Mouse (Mus musculus): ENCODE data around the gene Ccdc103. TPM values are rescaled to one million over a fixed set of nuclear protein-coding genes. Genes with fewer than 3 reads are reported as not detected.
A peak's percentile ranks its signal among the peaks of the same experiment; 100 is the strongest.

The Ccdc103 gene
- total RNA-seq (2017) = not detected in 2 replicates

GRCm38 (mm10) chr11:102880585-102881313, at the start of gene Ccdc103, which contains the start of gene Eftud2:
Gene Ccdc103, plus strand, starts transcription at chr11:102881204.
Gene Eftud2, minus strand, starts transcription at chr11:102880985.
- peak; percentile 87 for ATAC-seq (ENCODE audit: extremely low read depth, insufficient number of reproducible peaks, low FRiP score, poor library complexity, severe bottlenecking)

GRCm38 (mm10) chr11:102832700-102833297, 48.2 kb upstream of the Ccdc103 start:
- no peak for ATAC-seq (ENCODE audit: extremely low read depth, insufficient number of reproducible peaks, low FRiP score, poor library complexity, severe bottlenecking)

- no peak for ATAC-seq (ENCODE audit: extremely low read depth, insufficient number of reproducible peaks, low FRiP score, poor library complexity, severe bottlenecking)
Observed at GRCm38 (mm10) chr11:102834219-102834618, 46.8 kb upstream of the Ccdc103 start.

GRCm38 (mm10) chr11:102835549-102835948, 45.5 kb upstream of the Ccdc103 start, which contains the start of gene Higd1b:
Gene Higd1b, plus strand, starts transcription at chr11:102835849.
- no peak for ATAC-seq (ENCODE audit: extremely low read depth, insufficient number of reproducible peaks, low FRiP score, poor library complexity, severe bottlenecking)

GRCm38 (mm10) chr11:102836146-102836545, 44.9 kb upstream of the Ccdc103 start:
- ATAC-seq (ENCODE audit: extremely low read depth, insufficient number of reproducible peaks, low FRiP score, poor library complexity, severe bottlenecking) = no peak

GRCm38 (mm10) chr11:102837385-102837784, 43.6 kb upstream of the Ccdc103 start:
- no peak for ATAC-seq (ENCODE audit: extremely low read depth, insufficient number of reproducible peaks, low FRiP score, poor library complexity, severe bottlenecking)

- ATAC-seq (ENCODE audit: extremely low read depth, insufficient number of reproducible peaks, low FRiP score, poor library complexity, severe bottlenecking) = no peak
Observed at GRCm38 (mm10) chr11:102838126-102838525, 42.9 kb upstream of the Ccdc103 start.

GRCm38 (mm10) chr11:102838616-102839150, 42.3 kb upstream of the Ccdc103 start:
- ATAC-seq (ENCODE audit: extremely low read depth, insufficient number of reproducible peaks, low FRiP score, poor library complexity, severe bottlenecking) = no peak

- no peak for ATAC-seq (ENCODE audit: extremely low read depth, insufficient number of reproducible peaks, low FRiP score, poor library complexity, severe bottlenecking)
Observed at GRCm38 (mm10) chr11:102845926-102846325, 35.1 kb upstream of the Ccdc103 start.

- no peak for ATAC-seq (ENCODE audit: extremely low read depth, insufficient number of reproducible peaks, low FRiP score, poor library complexity, severe bottlenecking)
Observed at GRCm38 (mm10) chr11:102851883-102852282, 29.1 kb upstream of the Ccdc103 start.

GRCm38 (mm10) chr11:102853760-102854159, 27.2 kb upstream of the Ccdc103 start:
- ATAC-seq (ENCODE audit: extremely low read depth, insufficient number of reproducible peaks, low FRiP score, poor library complexity, severe bottlenecking) = no peak

- no peak for ATAC-seq (ENCODE audit: extremely low read depth, insufficient number of reproducible peaks, low FRiP score, poor library complexity, severe bottlenecking)
Observed at GRCm38 (mm10) chr11:102855941-102856340, 25.1 kb upstream of the Ccdc103 start.

GRCm38 (mm10) chr11:102858951-102859350, 22.1 kb upstream of the Ccdc103 start:
- no peak for ATAC-seq (ENCODE audit: extremely low read depth, insufficient number of reproducible peaks, low FRiP score, poor library complexity, severe bottlenecking)

GRCm38 (mm10) chr11:102859933-102860332, 21.1 kb upstream of the Ccdc103 start:
- ATAC-seq (ENCODE audit: extremely low read depth, insufficient number of reproducible peaks, low FRiP score, poor library complexity, severe bottlenecking) = no peak

- no peak for ATAC-seq (ENCODE audit: extremely low read depth, insufficient number of reproducible peaks, low FRiP score, poor library complexity, severe bottlenecking)
Observed at GRCm38 (mm10) chr11:102864272-102864671, 16.7 kb upstream of the Ccdc103 start.

GRCm38 (mm10) chr11:102874801-102875334, 6.1 kb upstream of the Ccdc103 start:
- ATAC-seq (ENCODE audit: extremely low read depth, insufficient number of reproducible peaks, low FRiP score, poor library complexity, severe bottlenecking) = no peak

- ATAC-seq (ENCODE audit: extremely low read depth, insufficient number of reproducible peaks, low FRiP score, poor library complexity, severe bottlenecking) = no peak
Observed at GRCm38 (mm10) chr11:102879558-102879957, 1.4 kb upstream of the Ccdc103 start.

GRCm38 (mm10) chr11:102881314-102882198, 552 bp downstream of the Ccdc103 start:
- ATAC-seq (ENCODE audit: extremely low read depth, insufficient number of reproducible peaks, low FRiP score, poor library complexity, severe bottlenecking) = peak; percentile 20; the same call in 1 of the 2 replicates

All from neutrophil, adult 5-6 weeks (primary cell).